Mouse (Mus musculus) CD8-positive naive resting alpha-beta T cell, adult 2 months (primary cell): ENCODE results near the gene Wnt7b.

Experiments used
- DNase-seq, 2 experiments: peaks; one replicate each; pipeline ENCODE4 v3.0.0; 2022; ENCODE audit warnings: low read depth in 2 of 2, low spot score in 2 of 2

Gene Wnt7b

DNA sequence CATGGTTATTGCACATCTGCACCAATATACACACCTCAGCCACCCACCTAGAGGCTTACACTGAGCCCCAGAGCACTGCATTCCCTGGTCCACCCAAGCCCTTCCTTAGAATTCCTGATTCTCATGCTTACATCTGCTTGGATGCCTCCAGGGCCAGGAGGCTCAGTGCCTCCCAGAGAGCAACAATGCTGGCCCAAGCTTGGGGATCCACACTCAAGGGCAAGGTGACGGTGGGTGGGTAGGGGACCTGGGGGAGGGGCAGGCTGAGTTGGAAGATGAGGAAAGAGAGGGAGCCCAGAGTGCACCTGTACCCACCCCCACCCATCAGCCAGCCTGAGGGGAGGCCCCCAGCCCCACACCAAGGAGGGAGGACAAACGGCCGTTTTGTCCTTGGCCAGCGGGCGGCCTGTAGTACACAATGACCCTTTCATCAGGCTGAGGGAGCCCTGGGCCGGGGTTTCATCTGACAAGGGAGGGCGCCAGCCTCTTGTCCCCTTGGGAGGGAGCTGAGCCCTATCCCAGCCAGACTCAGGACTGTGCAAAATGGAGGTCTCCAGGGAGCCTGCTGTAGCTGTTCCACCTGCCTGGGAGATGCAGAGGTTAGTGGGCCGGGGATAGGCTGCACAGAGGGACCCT, 9.5 kb downstream of the Wnt7b start:
- DNase-seq = no peak

- no peak for DNase-seq
Observed at GRCm38 (mm10) chr15:85569995-85570734, 12.1 kb downstream of the Wnt7b start.

DNA sequence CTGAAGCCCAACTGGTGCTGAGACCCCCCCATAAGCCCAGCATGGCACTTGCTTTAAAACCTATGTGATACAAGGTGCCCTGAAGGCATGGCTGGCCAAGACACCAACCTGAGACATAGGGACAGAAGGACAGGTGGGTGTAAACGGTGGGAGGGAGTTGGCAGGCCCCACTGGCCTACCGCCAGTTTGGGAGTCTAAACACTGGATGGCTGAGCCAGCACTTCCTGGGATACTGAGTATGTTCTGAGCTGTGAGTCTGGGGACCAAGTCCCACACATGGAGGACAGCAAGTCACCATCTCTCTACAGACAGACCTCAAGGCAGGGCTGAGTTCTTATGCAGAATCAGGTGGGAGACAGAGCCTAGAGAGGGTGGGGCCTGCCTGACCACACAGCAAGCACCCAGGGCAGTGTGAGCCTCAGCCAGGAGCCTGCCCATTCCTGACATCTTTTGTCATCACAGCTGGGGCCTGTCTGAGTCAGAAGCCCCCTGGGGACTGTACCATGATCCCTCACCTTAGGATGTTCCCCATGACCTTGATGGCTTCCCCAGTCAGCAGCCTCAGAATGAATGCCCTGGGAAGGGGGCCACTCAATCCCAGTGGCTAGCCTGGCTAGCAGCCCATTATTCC, 13.0 kb downstream of the Wnt7b start:
- no peak for DNase-seq

GRCm38 (mm10) chr15:85568402-85568801, 13.9 kb downstream of the Wnt7b start:
- DNase-seq = no peak

GRCm38 (mm10) chr15:85564966-85565365, 17.3 kb downstream of the Wnt7b start:
- no peak for DNase-seq

GRCm38 (mm10) chr15:85564034-85564769, 18.1 kb downstream of the Wnt7b start:
- DNase-seq = no peak

DNA sequence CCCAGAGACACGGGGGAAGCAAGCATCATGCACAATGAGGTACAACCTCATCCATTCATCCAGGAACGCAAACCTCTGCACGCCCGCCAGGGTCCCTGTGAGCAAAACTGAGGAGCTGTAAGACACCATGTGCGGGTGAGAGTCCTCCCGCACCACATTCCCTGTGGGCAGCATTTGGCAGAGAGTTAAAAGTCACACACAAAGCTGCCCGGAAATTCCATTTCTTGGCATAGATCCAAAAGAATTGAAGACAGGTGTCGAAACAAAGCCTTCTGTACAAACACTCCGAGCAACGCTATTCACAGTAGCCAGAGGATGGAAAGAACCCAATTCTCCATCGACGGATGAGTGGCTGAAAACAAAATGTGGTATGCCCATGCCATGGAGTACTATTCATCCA, 20.3 kb downstream of the Wnt7b start:
- DNase-seq = no peak

DNA sequence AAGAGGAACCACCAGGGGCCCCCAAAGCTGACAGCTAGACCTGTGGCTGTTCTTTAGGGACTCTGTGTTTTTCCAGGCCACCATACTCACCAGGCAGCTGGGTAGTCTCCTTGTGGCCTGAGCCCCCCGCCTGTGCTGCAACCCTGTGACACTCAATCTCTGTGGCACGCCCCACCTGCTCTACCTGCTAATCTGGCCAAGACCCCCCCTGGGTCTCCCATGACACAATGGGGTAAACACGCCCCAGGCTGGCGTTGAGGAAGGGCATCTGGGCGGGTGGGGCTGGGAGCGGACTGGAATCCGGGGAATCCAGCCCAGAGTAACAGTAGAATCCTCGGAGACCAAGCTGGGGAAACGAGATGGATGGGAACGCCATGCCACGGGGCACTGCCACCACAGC, 21.4 kb downstream of the Wnt7b start:
- DNase-seq = no peak

GRCm38 (mm10) chr15:85558840-85559540, 23.3 kb downstream of the Wnt7b start:
- DNase-seq = no peak

- DNase-seq = no peak
Observed at GRCm38 (mm10) chr15:85555799-85556198, 26.5 kb downstream of the Wnt7b start.

DNA sequence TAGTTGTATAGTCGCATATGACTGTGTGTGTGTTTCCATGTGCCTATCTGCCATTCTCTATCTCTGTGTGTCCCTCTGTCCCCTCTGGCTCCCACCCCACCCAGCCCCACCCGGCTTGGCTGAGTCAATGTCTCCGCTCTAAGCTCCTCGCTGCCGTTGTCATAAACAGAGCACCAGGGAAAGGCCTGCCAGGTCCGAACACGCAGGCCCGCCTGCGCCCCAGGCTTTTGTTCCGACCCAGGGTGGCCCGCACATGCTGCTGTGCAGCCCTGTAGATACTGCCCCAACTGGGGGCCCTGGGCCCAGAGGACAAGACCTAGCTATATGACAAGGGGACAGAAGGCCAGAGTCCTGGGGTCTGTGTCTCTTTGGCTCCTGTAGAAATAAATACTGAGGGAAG, 28.9 kb downstream of the Wnt7b start:
- DNase-seq = no peak

GRCm38 (mm10) chr15:85546500-85546899, 35.8 kb downstream of the Wnt7b start:
- DNase-seq = no peak

DNA sequence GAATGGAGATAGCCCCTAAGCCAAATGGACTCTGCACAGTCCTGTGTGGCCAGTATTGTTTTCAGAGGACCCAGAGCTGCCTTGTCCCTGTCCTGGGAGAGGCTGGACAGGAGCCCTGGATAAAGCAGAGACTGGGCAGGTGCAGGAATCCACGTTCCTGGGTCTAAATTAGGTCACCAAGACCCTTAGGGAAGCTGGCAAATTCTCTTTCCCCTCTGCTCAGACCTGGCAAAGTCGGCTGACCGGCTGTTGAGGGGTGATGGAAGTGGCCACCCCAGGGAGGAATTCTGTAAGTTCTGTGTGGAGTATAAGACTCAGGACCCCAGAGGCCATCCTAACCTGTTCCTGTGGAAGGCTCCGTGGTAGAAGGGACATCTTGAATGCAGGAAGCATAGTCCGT, 36.9 kb downstream of the Wnt7b start:
- no peak for DNase-seq

DNA sequence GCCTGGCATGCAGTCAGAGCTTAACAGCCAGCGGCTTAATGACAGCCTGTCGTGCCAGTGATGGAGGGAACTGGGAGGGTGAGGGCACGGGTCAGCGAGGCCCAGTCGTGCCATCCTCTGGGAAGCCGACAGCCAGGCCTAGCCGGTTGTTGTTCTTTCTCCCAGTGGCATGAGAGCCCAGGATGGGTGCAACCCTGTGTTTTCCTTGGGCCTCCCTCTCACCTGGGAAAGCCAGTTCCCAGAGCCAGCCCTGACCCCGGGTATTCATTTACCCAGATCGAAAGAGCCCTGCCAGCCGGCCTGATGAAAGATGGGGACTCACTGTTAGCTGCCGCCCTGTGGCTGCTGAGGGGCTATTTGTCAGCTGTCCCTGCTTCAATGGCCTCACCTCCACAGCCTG, 44.1 kb downstream of the Wnt7b start:
- no peak for DNase-seq

DNA sequence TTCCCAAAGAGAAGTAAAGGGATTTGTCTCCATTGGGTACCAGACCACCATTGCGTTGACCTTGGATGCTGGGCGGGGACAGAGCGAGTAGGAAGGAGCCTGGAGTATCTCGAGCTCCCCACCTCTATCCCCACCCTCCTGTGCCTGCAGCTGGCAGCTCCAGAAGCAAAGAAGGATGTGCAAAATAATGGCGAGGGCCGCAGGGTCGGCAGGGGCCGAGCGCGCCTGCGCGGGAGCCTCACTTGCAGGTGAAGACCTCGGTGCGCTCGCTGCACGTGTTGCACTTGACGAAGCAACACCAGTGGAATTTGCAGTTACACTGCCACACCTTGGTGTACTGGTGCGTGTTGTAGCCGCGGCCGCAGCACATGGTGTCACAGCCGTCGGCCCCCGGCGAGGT, 45.1 kb downstream of the Wnt7b start:
- DNase-seq = no peak

GRCm38 (mm10) chr15:85534646-85535045, 47.6 kb downstream of the Wnt7b start:
- DNase-seq = no peak

- no peak for DNase-seq
Observed at GRCm38 (mm10) chr15:85534215-85534614, 48.1 kb downstream of the Wnt7b start.

- no peak for DNase-seq
Observed at GRCm38 (mm10) chr15:85532063-85532462, 50.2 kb downstream of the Wnt7b start.

- DNase-seq = no peak
Observed at GRCm38 (mm10) chr15:85529911-85530310, 52.4 kb downstream of the Wnt7b start.

DNA sequence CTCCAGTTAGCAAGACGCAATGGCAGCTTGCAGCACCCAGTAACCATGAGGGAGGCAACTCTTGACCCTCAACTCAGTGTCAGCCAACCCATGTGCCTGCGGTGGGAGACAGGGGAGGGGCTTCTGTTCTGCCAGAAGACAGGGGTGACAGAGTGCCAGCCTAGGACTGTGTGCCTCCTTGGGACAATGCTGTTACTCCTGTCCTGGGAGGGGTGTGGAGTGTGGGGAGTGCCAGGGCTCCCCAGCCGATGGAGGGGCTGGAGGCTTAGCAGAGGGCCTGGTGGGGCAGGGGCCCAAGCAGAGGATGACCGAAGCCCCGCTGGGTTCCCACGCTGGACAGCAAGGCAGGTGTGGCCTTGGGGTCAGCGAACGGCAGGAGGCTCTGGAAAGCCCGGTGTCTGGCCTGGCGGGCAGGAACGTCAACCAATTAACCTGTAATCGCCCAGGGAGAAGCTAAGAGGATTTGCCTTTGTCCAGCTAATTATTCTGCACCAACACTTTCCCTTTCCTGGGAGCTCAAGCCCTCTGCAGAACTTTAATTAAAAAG, 57.8 kb downstream of the Wnt7b start:
- DNase-seq = no peak
